Mouse (Mus musculus) embryonic facial prominence, embryonic 14.5 days (tissue): ENCODE measurements around the gene Itsn1. TPM values are rescaled to one million over a fixed set of nuclear protein-coding genes. Genes with fewer than 3 reads are reported as not detected.
A peak's percentile ranks its signal among the peaks of the same experiment; 100 is the strongest.

Source experiments
- ATAC-seq: fragments of 200-750 bp; cut with Nextera tagmentation; 2 replicates; pipeline ENCODE4 v1.8.0; 2017; ENCODE audit warnings: low read depth, moderate number of reproducible peaks, moderate TSS enrichment
- DNase-seq: peaks from one replicate; pipeline ENCODE4 v3.0.0-alpha.2; 2015; ENCODE audit warnings: low spot score
- H3K27ac ChIP-seq: fragments of 300-500 bp; sonication (generic); replicated peaks from 2 replicates; pipeline ENCODE4 v1.5.1; 2014; ENCODE audit warnings: low read depth, mild to moderate bottlenecking, low read length, moderate library complexity
- H3K27me3 ChIP-seq: fragments of 300-500 bp; sonication (generic); replicated peaks from 2 replicates; pipeline ENCODE4 v1.6.1; 2014; ENCODE audit warnings: low read length; ENCODE audit not compliant: control insufficient read depth, insufficient read depth
- H3K36me3 ChIP-seq: fragments of 300-500 bp; sonication (generic); 2 replicates; pipeline ENCODE4 v1.6.1; 2014; ENCODE audit warnings: low read length, mixed read lengths; ENCODE audit not compliant: control insufficient read depth, insufficient read depth
- H3K4me1 ChIP-seq: fragments of 300-500 bp; sonication (generic); 2 replicates; pipeline ENCODE4 v1.6.1; 2014; ENCODE audit warnings: antibody characterized with exemption, low read length; ENCODE audit not compliant: control insufficient read depth, insufficient read depth
- H3K4me2 ChIP-seq: fragments of 300-500 bp; sonication (generic); 2 replicates; pipeline ENCODE4 v1.6.1; 2014; ENCODE audit warnings: low read depth, mild to moderate bottlenecking, low read length, moderate library complexity, mixed read lengths
- H3K4me3 ChIP-seq: fragments of 300-500 bp; sonication (generic); 2 replicates; pipeline ENCODE4 v1.5.1; 2014; ENCODE audit warnings: low read depth, mild to moderate bottlenecking, low read length
- H3K9ac ChIP-seq: fragments of 300-500 bp; sonication (generic); 2 replicates; pipeline ENCODE4 v1.6.1; 2014; ENCODE audit warnings: low read depth, mild to moderate bottlenecking, low read length, moderate library complexity, mixed read lengths
- H3K9me3 ChIP-seq: fragments of 300-500 bp; sonication (generic); 2 replicates; pipeline ENCODE4 v1.6.1; 2016; ENCODE audit warnings: low read length; ENCODE audit not compliant: control insufficient read depth
- WGBS: fragments of 180-500 bp; shearing (Covaris S2); extraction: QIAGEN DNeasy Blood & Tissue Kit; methylation state at CpG from one replicate; pipeline ENCODE4 v1.1.7; 2014; 5-methylcytosine and 5-hydroxymethylcytosine counted together
- polyA plus RNA-seq: library from polyadenylated mRNA; unstranded; fragments of >200 nt; fragmentation: Nextera tagmentation; extraction: Ambion mirVana; gene quantifications from 2 replicates; pipeline ENCODE4 v1.2.1, GENCODE M21; 2014

Itsn1 gene
- polyA plus RNA-seq, 1 experiment from 2014 or later = 30.1 TPM

DNA sequence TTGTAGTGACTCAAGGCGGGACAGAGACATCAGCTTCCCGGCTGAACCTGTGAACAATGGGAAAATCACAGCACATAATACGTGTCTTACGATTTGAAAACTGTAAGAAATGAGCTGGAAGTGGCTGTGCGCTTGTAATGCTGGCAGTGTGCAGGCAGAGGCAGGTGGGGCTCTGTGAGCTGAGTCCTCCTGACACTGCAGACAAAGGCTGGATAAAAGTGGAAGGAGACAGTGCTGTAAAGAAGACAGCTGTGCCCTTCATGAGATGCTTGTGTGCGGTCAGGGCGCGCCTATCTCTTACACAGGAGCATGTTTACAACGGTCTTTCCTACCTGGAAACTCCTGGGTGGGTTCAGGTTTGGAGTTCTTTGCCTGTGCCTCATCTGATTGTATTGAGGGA lies 32.1 kb downstream of the Itsn1 start:
- Histone ChIP-seq H3K27ac (no peak overlapping the region), H3K4me3 (no peak overlapping the region), H3K4me2 (no peak overlapping the region), H3K36me3 (no peaks in the 10 kb centered on the region), H3K4me1 (peaks cover 11% of the 10 kb centered on the region; the same call in 1 of the 2 replicates), H3K9me3 (no peaks in the 10 kb centered on the region), H3K27me3 (no peaks in the 10 kb centered on the region), H3K9ac (no peak overlapping the region)
- DNase-seq (no peak), ATAC-seq (peak; percentile 53; the same call in 1 of the 2 replicates)
- 80% methylated on average over 9 of the region's 9 CpGs for WGBS

DNA sequence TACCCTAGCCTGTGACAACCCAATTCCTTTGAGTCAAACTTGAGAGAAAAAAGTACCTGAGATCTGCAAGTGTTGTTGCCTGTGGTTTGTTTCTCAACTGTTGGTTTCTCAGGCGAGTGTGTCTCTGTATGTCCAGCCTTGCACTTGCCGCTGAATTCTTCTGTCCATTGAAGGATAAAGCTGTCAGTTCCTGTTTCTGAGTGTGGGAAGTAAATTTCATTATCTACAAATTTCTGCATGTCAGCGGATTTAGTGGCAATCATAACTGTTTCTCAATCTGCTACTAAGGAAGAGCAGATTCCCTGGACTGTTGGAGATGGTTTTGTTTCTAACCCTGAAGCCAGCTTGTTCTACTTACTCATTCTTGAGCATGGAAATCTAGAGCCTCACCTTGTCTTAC lies 32.7 kb downstream of the Itsn1 start:
- WGBS = 76% methylated on average over 3 of the region's 3 CpGs
- DNase-seq = no peak
- H3K4me1 ChIP-seq = peaks cover 9% of the 10 kb centered on the region; the same call in 1 of the 2 replicates
- no peaks in the 10 kb centered on the region for H3K9me3 ChIP-seq
- H3K27me3 ChIP-seq = no peaks in the 10 kb centered on the region
- no peak overlapping the region for H3K27ac ChIP-seq
- no peak overlapping the region for H3K4me2 ChIP-seq
- ATAC-seq = no peak
- H3K36me3 ChIP-seq = no peaks in the 10 kb centered on the region
- H3K4me3 ChIP-seq = no peak overlapping the region
- no peak overlapping the region for H3K9ac ChIP-seq

- Histone ChIP-seq H3K36me3 (no peaks in the 10 kb centered on the region), H3K9me3 (no peaks in the 10 kb centered on the region), H3K4me2 (no peak overlapping the region), H3K4me3 (no peak overlapping the region), H3K27ac (no peak overlapping the region), H3K27me3 (no peaks in the 10 kb centered on the region), H3K4me1 (peaks cover 3% of the 10 kb centered on the region; the same call in 1 of the 2 replicates), H3K9ac (no peak overlapping the region)
- ATAC-seq = no peak
- WGBS = 44% methylated on average over 7 of the region's 7 CpGs
- DNase-seq = no peak
Measured at GRCm38 (mm10) chr16:91762476-91762875, 33.4 kb downstream of the Itsn1 start.

GRCm38 (mm10) chr16:91763975-91764374 lies 34.9 kb downstream of the Itsn1 start:
- DNase-seq (no peak), ATAC-seq (peak; percentile 58; the same call in 1 of the 2 replicates)
- Histone ChIP-seq H3K36me3 (no peaks in the 10 kb centered on the region), H3K9me3 (no peaks in the 10 kb centered on the region), H3K27ac (no peak overlapping the region), H3K4me3 (no peak overlapping the region), H3K27me3 (no peaks in the 10 kb centered on the region), H3K4me2 (no peak overlapping the region), H3K4me1 (peaks cover 3% of the 10 kb centered on the region; the same call in 1 of the 2 replicates), H3K9ac (no peak overlapping the region)
- WGBS = 79% methylated on average over 6 of the region's 6 CpGs

DNA sequence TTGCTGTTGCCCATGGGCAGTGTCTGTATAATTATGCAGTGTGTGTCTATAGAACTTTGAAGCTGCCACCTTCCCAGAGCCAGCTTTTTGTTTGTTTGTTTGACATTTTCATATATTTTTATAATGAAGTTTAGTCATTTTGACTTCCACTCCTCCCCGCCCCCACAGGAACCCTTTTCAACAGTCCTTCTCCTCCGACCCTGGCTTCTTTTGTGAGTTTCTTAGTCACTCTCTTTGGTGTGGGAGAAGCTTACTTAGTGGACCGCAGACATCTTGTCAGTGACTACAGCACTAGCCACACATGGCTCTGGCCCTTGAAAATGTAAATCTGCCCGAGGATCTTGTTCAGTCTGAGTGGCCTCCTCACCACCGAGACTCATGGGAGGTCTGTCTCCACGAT lies 35.3 kb downstream of the Itsn1 start:
- no peak for ATAC-seq
- no peak for DNase-seq
- H3K27me3 ChIP-seq = no peaks in the 10 kb centered on the region
- H3K36me3 ChIP-seq = no peaks in the 10 kb centered on the region
- peaks cover 3% of the 10 kb centered on the region; the same call in 1 of the 2 replicates for H3K4me1 ChIP-seq
- no peak overlapping the region for H3K4me2 ChIP-seq
- H3K9me3 ChIP-seq = no peaks in the 10 kb centered on the region
- no peak overlapping the region for H3K4me3 ChIP-seq
- no peak overlapping the region for H3K9ac ChIP-seq
- H3K27ac ChIP-seq = no peak overlapping the region
- 73% methylated on average over 6 of the region's 6 CpGs for WGBS

GRCm38 (mm10) chr16:91765121-91765815 lies 36.2 kb downstream of the Itsn1 start:
- H3K36me3 ChIP-seq = no peaks in the 10 kb centered on the region
- no peak for ATAC-seq
- no peak for DNase-seq
- no peak overlapping the region for H3K9ac ChIP-seq
- H3K27ac ChIP-seq = no peak overlapping the region
- H3K27me3 ChIP-seq = no peaks in the 10 kb centered on the region
- H3K4me2 ChIP-seq = no peak overlapping the region
- 93% methylated on average over 15 of the region's 15 CpGs for WGBS
- H3K9me3 ChIP-seq = no peaks in the 10 kb centered on the region
- peaks cover 7% of the 10 kb centered on the region; the same call in 1 of the 2 replicates for H3K4me1 ChIP-seq
- no peak overlapping the region for H3K4me3 ChIP-seq

GRCm38 (mm10) chr16:91765816-91766210 lies 36.7 kb downstream of the Itsn1 start:
- Histone ChIP-seq H3K27ac (no peak overlapping the region), H3K36me3 (no peaks in the 10 kb centered on the region), H3K27me3 (no peaks in the 10 kb centered on the region), H3K4me1 (peaks cover 8% of the 10 kb centered on the region; the same call in 1 of the 2 replicates), H3K4me3 (no peak overlapping the region), H3K9me3 (no peaks in the 10 kb centered on the region), H3K9ac (no peak overlapping the region), H3K4me2 (no peak overlapping the region)
- ATAC-seq (no peak), DNase-seq (no peak)
- 78% methylated on average over 15 of the region's 15 CpGs for WGBS

GRCm38 (mm10) chr16:91767165-91767701 lies 38.2 kb downstream of the Itsn1 start:
- no peak for ATAC-seq
- 82% methylated on average over 11 of the region's 11 CpGs for WGBS
- H3K4me2 ChIP-seq = no peak overlapping the region
- H3K36me3 ChIP-seq = no peaks in the 10 kb centered on the region
- H3K27ac ChIP-seq = no peak overlapping the region
- no peak overlapping the region for H3K9ac ChIP-seq
- no peaks in the 10 kb centered on the region for H3K9me3 ChIP-seq
- H3K4me1 ChIP-seq = peaks cover 8% of the 10 kb centered on the region; the same call in 1 of the 2 replicates
- H3K4me3 ChIP-seq = no peak overlapping the region
- no peaks in the 10 kb centered on the region for H3K27me3 ChIP-seq
- DNase-seq = no peak

- Histone ChIP-seq H3K4me2 (no peak overlapping the region), H3K4me3 (no peak overlapping the region), H3K27me3 (no peaks in the 10 kb centered on the region), H3K4me1 (peaks cover 8% of the 10 kb centered on the region; the same call in 1 of the 2 replicates), H3K9ac (no peak overlapping the region), H3K27ac (no peak overlapping the region), H3K9me3 (no peaks in the 10 kb centered on the region), H3K36me3 (no peaks in the 10 kb centered on the region)
- WGBS = 83% methylated on average over 6 of the region's 6 CpGs
- no peak for DNase-seq
- no peak for ATAC-seq
Measured at GRCm38 (mm10) chr16:91768586-91768985, 39.5 kb downstream of the Itsn1 start.
